Mouse (Mus musculus): ENCODE results near the gene Bbs9. TPM values are rescaled to one million over a fixed set of nuclear protein-coding genes. Genes with fewer than 3 reads are reported as not detected.
"Not testable (repeated sequence)": the region's sequence is repeated elsewhere in the genome, so short reads cannot be mapped to it uniquely, and the experiment has no call there.

Gene Bbs9
- 16.9 and 20.0 TPM in 2 replicates for total RNA-seq (2017)

GRCm38 (mm10) chr9:22475424-22475868 is at the start of gene Bbs9:
TSS of gene Bbs9 (plus strand) at chr9:22475715.
- ATAC-seq (replicated peaks; ENCODE audit: low read depth, poor library complexity, severe bottlenecking) = peak; percentile 97

GRCm38 (mm10) chr9:22428028-22428665 is 47.4 kb upstream of the Bbs9 start:
- no peak for ATAC-seq (replicated peaks; ENCODE audit: low read depth, poor library complexity, severe bottlenecking)

GRCm38 (mm10) chr9:22428666-22429410 is 46.7 kb upstream of the Bbs9 start:
- no peak for ATAC-seq (replicated peaks; ENCODE audit: low read depth, poor library complexity, severe bottlenecking)

GRCm38 (mm10) chr9:22429533-22430241 is 45.8 kb upstream of the Bbs9 start:
- ATAC-seq (replicated peaks; ENCODE audit: low read depth, poor library complexity, severe bottlenecking) = peak; percentile 72

- ATAC-seq (replicated peaks; ENCODE audit: low read depth, poor library complexity, severe bottlenecking) = peak; percentile 61; the same call in 1 of the 2 replicates
These were observed 45.1 kb upstream of the Bbs9 start for GRCm38 (mm10) chr9:22430315-22430840.

GRCm38 (mm10) chr9:22433221-22433620 is 42.3 kb upstream of the Bbs9 start:
- no peak for ATAC-seq (replicated peaks; ENCODE audit: low read depth, poor library complexity, severe bottlenecking)

GRCm38 (mm10) chr9:22434101-22434500 is 41.4 kb upstream of the Bbs9 start:
- ATAC-seq (replicated peaks; ENCODE audit: low read depth, poor library complexity, severe bottlenecking) = no peak

- ATAC-seq (replicated peaks; ENCODE audit: low read depth, poor library complexity, severe bottlenecking) = no peak
These were observed 36.7 kb upstream of the Bbs9 start for GRCm38 (mm10) chr9:22438826-22439225.

GRCm38 (mm10) chr9:22443157-22443556 is 32.4 kb upstream of the Bbs9 start:
- no peak for ATAC-seq (replicated peaks; ENCODE audit: low read depth, poor library complexity, severe bottlenecking)

- ATAC-seq (replicated peaks; ENCODE audit: low read depth, poor library complexity, severe bottlenecking) = no peak
These were observed 30.4 kb upstream of the Bbs9 start for GRCm38 (mm10) chr9:22445123-22445522.

GRCm38 (mm10) chr9:22447213-22447612 is 28.3 kb upstream of the Bbs9 start:
- 0 out of 2 replicates have a peak, but pooled peaks have one; percentile 43 for ATAC-seq (replicated peaks; ENCODE audit: low read depth, poor library complexity, severe bottlenecking)

GRCm38 (mm10) chr9:22448420-22448819 is 27.1 kb upstream of the Bbs9 start:
- no peak for ATAC-seq (replicated peaks; ENCODE audit: low read depth, poor library complexity, severe bottlenecking)

GRCm38 (mm10) chr9:22449209-22449608 is 26.3 kb upstream of the Bbs9 start:
- ATAC-seq (replicated peaks; ENCODE audit: low read depth, poor library complexity, severe bottlenecking) = no peak

GRCm38 (mm10) chr9:22452697-22453096 is 22.8 kb upstream of the Bbs9 start:
- ATAC-seq (replicated peaks; ENCODE audit: low read depth, poor library complexity, severe bottlenecking) = no peak

- peak; percentile 78 for ATAC-seq (replicated peaks; ENCODE audit: low read depth, poor library complexity, severe bottlenecking)
These were observed 22.0 kb upstream of the Bbs9 start for GRCm38 (mm10) chr9:22453501-22453924.

GRCm38 (mm10) chr9:22453990-22454389 is 21.5 kb upstream of the Bbs9 start, which contains the start of gene Gm17545:
TSS of gene Gm17545 (plus strand) at chr9:22454290.
- ATAC-seq (replicated peaks; ENCODE audit: low read depth, poor library complexity, severe bottlenecking) = not testable (repeated sequence)

GRCm38 (mm10) chr9:22455041-22455440 is 20.5 kb upstream of the Bbs9 start:
- ATAC-seq (replicated peaks; ENCODE audit: low read depth, poor library complexity, severe bottlenecking) = no peak

GRCm38 (mm10) chr9:22457142-22457835 is 18.2 kb upstream of the Bbs9 start:
- no peak for ATAC-seq (replicated peaks; ENCODE audit: low read depth, poor library complexity, severe bottlenecking)

- ATAC-seq (replicated peaks; ENCODE audit: low read depth, poor library complexity, severe bottlenecking) = no peak
These were observed 13.6 kb upstream of the Bbs9 start for GRCm38 (mm10) chr9:22461946-22462345.

- ATAC-seq (replicated peaks; ENCODE audit: low read depth, poor library complexity, severe bottlenecking) = no peak
These were observed 9.3 kb upstream of the Bbs9 start for GRCm38 (mm10) chr9:22466212-22466611.
